Mouse (Mus musculus) layer of hippocampus, adult 11-12 months (tissue): ENCODE measurements around the gene Tldc2.

Source experiments
- DNase-seq: peaks from one replicate; pipeline ENCODE4 v3.0.0; 2022; ENCODE audit warnings: low spot score

The Tldc2 gene

DNA sequence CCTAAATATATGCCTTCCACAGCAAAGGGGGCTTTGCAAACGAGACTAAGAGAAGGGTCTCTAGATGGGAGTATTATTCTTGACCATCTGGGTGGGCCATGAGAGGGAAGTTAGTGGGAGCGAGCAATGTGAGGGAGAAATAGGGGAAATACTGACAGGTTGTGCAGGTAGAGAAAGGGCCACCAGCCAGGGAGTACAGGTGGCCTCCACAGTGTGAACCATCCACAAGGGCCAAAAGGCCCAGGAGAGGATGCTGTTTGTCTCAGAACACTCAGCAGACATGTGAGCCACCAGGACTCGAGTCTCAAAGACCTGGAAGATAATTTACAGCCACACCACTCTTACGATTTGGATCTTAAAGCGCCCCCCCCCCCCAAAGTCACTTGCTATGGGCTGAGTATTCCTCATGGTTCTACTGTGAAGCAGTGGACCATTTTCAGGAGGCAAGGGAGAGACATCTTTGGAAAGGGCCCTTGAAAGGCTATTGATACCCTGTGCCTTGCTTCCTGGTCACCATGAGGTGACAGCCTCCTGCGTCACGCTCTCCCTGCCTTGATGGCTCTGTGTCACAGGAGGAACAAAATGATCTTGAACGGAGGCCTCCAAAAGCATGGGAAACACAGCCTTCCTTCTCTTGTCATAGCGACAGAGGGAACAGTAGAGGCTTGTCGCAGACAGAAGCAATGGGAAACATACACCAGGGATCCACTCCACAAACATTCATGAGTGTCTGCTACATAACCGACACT lies 26.1 kb upstream of the Tldc2 start:
- no peak for DNase-seq

GRCm38 (mm10) chr2:157063241-157063700 lies 23.6 kb upstream of the Tldc2 start:
- peak; percentile 70 for DNase-seq

DNA sequence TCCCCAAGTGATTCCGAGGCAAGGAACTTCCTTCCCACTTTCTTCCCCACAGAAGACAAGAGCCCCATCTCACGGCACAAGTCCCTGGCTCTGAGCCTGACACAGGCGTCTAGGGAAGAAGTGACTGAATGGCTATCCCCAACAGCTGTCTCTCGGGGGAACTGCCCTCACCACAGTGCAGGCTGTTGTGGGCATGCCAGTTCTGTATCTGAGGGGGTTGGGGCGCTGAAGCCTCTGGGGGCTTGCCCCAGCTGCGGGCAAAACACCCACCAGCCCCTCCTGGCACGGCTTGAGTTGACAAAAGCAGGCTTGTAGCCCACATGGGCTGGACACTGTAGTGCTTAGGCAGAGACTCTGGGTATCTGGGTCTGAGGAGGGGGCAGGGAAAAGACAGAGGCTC lies 22.7 kb upstream of the Tldc2 start:
- DNase-seq = peak; percentile 75

DNA sequence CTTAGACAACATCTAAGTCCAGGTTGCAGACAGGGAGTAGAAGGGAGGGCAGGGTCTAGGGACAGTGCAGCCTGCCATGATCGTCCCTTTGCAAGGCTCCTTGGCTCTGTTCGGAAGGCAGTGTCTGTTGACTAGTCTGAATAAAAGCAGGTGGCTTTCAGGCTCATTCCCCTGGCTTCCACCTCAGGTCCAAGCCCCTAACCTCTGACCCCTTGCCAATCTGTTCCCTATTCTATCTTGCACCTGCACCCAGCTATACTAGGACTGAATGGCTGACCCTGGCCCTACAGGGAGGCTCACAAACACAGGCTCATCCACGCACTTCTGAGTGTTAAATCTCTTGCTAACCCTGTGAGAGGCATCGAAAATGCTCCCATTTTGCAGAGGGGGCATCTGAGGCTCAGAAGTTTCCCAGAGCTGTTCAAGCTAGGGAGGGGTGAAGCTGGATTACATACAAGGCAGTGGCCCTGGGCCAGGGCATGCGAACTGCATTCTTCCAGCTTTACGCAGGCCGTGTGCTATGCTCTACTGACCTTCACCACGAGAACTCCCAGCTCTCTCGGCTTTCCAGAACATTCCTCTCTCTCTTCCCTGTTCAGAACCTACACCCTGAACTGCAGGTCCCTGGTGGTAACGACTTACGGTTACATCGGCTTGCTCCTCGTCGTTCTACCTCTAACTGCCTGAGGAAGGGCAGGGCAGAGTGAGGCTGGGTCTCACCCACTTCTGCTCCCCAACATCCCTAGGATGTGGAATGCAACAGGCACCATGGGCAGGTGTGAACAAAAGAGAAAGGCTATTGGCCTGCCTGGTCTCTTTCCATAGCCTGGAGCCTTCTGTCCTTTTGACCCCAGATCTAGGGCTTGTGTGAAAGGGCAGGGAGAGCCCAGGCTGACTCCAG lies 21.6 kb upstream of the Tldc2 start:
- DNase-seq = no peak

DNA sequence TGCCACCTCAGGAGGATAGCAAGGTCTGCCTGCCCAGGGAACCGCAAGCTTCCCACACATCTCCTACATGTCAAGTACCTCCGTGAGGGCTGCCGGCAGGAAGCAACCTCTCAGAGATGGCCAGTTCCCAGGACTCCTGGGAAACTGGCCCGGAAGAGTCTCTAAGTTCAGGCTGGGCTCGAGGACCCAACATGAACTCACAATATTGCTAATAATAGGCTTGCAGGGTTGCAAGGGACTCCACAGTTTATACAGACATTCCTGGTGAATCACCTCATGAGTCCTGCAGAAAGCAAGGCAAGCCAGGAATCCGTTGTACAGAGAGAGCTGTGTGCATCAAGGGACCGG lies 21.0 kb upstream of the Tldc2 start:
- no peak for DNase-seq

DNA sequence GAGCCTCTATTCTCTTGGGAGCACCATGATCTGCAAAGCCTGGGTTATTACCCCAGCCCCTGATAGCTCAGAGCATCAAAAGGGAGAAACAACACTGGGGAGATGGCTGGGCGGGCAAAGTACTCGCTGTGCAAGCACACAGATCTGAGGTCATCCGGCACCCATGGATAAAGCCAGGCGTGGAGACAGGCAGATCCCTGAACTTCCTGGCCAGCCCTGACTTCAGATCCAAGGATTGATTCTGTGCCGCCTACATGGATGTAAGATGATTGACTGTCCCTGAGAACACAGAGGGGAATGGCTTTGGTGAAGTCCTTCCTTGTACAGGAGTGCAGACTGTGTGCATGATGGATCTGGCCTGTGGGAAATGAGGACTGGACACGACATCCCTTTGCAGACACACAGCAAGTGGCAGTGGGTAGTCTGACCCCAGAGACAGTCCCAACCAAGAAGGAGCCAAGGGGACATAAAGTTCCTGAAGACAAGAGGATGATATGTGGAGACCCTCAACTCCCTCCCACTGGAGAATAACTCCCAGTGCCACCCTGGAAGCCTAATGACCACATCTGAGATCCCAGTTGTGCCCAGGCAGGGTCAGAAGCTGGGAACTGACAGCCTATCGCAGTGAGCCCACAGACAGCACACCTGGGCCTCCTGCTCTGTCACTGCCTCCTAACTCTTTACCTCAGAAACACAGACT lies 20.0 kb upstream of the Tldc2 start:
- no peak for DNase-seq

DNA sequence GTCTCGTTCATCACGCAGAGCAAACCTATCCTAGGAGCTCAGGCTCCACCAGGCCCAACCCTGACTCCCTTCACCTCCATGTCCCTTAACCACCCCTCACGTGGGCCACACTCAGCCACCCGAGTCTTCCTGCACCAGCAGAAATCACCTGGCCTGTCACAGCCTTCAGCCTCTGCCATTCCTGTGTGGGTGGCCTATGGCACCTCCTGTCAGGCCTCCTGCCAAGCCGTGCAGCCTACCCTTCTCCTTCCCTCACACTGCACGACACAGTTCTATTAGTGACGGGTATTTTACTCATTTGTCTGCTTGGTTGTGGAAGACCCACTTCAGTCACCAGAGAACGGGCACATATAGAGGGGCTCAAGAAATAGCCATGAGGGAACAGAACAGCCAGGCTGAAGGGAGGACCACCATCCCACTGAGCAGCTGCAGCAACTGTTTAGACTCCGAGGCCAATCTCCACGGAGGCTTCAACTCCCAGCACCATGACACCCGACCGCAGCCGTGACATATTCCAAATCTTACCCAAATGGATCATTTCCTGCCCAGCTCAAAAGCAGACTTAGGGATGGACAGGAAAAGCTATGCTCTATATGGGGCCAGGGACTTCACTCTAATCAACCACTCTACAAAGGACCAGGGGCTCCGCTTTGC lies 18.0 kb upstream of the Tldc2 start:
- DNase-seq = no peak

- DNase-seq = no peak
Measured at GRCm38 (mm10) chr2:157069355-157069735, 17.5 kb upstream of the Tldc2 start.

DNA sequence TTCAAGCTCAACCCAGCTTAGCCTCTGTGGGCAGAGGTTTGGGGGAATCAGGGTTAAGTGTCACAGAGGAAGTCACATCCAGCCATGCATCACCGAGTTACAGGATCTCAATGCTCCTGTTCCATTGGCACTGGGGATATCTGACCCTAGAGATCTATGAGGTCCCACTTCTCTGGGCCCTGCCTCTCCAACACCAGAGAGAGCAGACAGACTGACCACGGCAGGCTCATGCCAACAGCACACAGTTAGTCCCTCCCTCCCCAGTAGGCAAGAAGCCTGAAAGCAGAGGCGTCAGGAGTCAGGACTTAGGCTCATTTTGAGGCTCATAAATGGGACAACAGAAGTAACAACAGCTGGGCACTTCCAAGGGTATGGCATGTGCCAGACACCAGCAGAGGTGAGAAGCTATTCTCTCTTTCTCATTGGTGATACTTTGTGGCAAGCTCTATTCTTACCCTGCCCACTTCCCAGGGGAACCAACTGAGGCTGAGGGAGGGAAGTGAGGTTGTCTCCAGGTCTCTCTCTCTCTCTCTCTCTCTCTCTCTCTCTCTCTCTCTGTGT lies 17.0 kb upstream of the Tldc2 start:
- DNase-seq = no peak

DNA sequence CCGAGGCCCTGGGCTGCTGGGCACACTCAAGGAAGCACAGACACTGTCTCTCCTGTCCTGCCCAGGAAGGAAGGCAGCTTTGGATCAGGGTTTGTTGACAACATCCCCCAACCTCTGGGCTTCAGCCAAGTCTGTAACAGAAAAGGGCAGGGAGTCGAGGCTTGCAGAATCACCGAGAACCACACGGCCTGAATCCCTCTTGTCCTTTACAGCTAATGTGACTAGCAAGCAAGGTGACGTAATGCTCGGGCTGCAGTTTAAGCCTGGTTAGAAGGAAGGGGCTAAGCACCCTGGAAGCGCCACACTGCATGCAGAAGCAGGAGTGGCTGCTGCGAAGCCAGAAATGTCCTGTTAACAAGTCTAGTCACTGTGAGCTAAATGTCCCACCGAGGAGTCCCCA lies 16.5 kb upstream of the Tldc2 start:
- no peak for DNase-seq

- DNase-seq = no peak
Measured at GRCm38 (mm10) chr2:157071556-157071955, 15.3 kb upstream of the Tldc2 start.

DNA sequence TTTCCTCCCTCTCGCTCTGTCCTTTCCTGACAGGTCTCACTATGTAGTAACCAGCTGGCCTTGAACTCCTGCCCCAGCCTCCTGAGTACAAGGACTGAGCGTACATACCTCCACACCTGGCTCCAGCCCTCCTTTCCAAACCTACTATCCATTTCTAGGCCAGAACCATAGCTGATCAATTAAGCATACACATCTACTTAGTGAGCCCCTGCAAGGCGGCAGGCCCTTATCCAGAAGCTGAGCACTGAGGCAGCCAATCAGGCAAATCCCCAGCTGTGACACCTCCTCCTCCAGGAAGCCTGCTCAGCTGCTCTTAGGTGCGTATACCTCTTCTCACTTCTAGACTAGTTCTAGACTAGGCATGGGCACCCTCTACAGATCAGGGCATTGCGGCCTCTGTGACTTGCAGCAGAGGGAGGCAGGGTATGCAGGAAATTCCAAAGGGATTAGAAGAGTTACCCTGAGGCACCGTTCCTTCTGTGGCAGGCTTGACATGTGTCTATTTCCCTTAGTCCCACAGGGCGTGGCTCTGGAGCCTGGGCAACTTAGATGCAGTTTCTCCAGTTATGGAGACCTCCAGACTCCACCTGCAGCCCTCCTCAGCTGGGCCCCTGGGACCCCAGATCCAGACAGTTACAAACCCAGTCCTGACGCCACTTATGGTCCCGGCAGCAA lies 14.4 kb upstream of the Tldc2 start:
- no peak for DNase-seq

- no peak for DNase-seq
Measured at GRCm38 (mm10) chr2:157073378-157074052, 13.3 kb upstream of the Tldc2 start.

DNA sequence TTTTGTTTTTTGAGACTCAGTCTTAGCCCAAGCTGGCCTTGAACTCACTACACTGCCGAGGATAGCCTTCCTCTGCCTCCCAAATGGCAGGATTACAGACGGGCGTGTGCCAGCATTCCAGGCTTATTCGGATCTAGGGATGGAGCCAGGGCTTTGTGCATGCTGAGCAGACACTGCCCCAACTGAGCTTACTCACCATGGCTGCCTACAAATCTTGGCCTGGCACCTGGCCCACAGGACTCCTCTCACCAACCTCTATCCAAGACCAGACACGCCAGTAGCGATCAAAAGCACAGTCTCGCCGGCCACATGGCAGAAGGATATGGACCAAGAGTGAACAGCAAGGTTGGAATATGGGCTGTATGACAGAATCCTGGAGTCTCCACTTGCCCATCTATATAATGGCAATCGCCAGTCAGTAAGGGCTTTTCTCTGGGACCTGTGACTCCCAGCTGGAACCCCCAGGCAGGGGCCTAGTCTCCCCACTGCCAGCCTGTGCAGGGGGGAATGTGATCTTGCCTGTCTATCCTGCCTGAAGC lies 12.6 kb upstream of the Tldc2 start:
- no peak for DNase-seq

DNA sequence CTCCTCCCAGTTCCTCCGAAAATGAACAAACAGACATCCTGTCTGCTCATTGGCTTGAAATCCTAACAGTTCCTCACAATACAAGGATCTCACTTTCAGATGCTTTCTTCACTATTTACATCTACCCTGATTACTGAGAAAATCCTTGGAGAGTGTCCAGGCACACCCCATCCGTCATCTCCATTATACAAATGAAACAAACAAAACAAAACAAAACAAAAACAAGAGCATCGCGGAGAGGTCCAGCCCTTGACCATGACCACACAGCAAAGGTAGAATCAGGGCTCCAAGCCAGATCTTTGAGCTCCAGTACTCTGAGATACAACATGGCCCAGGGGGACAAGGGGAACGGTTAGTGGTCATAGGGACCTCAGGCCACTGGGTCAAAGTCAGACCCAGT lies 12.1 kb upstream of the Tldc2 start:
- no peak for DNase-seq

DNA sequence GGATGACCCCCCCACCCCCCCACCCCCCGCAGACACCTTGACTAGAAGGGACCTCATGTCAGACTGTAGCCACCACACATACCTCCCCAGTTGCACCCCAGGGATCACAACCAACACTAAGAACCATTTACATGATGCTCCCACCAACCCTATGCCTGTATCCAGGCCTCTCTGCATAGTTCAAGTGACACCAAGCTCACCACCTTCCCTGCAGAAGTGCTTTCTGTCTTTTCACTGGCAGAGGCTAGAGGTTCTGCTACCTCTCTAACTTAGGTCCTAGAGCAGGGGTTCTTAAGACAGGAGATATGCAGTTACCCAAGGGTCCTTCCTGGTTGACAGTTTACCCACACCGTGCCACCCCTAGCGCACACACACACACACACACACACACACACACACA lies 11.6 kb upstream of the Tldc2 start:
- no peak for DNase-seq

DNA sequence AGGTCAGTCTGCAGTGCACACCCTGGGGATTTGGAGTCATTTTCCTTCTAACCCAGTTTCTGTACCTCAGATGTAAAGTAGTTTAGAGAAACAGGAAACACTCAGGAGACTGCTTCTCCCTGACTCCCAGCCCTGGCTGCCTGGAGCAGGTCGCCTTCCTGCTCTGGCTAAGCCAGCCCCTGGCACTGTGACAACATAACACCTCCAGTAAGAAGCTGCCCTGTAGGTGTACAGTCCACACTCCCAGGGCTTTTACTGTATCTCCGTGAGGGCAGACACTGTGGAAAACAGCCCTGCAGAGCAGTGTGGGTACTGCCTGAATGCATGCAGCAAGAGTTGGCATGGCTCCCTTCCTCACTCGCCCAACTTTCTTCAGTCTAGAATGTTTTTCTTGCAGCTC lies 11.2 kb upstream of the Tldc2 start:
- no peak for DNase-seq

DNA sequence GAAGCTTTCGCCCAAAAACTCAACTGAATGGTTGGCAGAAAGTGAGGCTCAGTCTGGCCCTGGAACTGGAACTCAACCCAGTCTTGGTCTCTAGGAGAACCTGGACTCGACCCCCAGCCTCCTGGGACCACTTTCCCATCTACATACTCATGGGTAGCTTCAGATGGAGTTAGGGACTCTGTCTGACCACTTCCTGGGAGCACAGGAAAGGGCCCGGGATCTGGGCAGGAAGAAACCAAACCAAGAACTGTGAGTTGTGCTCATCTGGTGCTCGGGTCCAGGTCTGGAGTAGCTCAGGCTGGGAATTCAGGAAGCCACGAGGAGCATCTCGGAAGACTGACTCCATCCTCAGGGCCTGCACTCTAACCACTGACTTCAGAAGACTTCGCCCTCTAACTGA lies 10.3 kb upstream of the Tldc2 start:
- DNase-seq = no peak

DNA sequence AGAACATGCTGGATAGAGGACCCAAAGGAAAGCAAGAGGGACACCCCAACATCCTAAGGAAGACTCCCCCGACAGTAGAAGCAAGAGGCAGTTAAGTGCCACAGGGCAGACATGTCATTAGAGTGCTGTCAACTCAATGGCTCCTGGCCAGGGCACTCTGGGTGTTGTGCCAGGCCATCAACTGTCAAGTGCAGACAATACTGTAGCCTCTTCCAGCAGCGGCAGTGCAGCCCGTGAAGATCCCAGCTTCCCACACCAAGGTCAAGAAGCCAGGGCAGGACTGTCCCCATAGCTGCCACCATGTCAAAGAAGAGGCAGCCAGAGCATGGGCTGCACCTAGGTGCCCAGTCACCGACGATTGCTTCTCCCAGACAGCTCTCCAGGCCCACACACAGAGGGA lies 9.7 kb upstream of the Tldc2 start:
- peak; percentile 70 for DNase-seq

- DNase-seq = peak; percentile 85
Measured at GRCm38 (mm10) chr2:157077641-157078058, 9.2 kb upstream of the Tldc2 start.
